Mouse (Mus musculus): ENCODE data around the gene Atf1. TPM values are rescaled to one million over a fixed set of nuclear protein-coding genes. Genes with fewer than 3 reads are reported as not detected.
"Not testable (repeated sequence)": the region's sequence is repeated elsewhere in the genome, so short reads cannot be mapped to it uniquely, and the experiment has no call there.

Atf1 gene
- polyA plus RNA-seq, 1 experiment = not detected

GRCm38 (mm10) chr15:100245951-100246350 lies 18.3 kb downstream of the Atf1 start:
- WGBS = 89% methylated on average over 7 of the region's 7 CpGs
- no peak for TF ChIP-seq CTCF (IDR thresholded peaks at IDR 0.05; ENCODE audit: insufficient read depth, low read depth, low read length)
- Histone ChIP-seq H3K4me3 (ENCODE audit: insufficient read depth, low read depth, low read length) (no peak overlapping the region), H3K4me1 (ENCODE audit: control insufficient read depth, insufficient read depth, low read length) (peaks cover 8% of the 10 kb centered on the region; the same call in 1 of the 2 replicates), H3K27ac (ENCODE audit: insufficient read depth, low read depth, low read length) (no peak overlapping the region)

DNA sequence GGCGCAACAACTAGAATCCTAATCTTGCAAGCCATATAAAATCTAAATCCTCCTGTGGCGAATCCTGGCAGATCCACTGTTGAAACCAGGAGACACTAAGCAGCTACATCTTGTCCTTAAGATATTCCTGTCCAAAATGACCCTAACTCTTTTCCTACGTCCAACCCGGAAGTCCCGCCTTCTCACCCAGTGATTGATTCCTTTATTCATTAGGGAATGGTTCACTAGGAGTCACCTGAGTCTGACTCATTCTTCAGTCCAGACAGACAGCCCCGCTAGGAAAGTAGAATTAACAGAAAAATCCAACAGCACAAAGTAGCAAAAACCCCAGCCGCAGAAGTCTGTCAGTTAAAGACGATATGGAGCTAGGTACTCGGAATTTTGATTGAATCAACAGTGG lies 19.7 kb downstream of the Atf1 start:
- H3K4me1 ChIP-seq (ENCODE audit: control insufficient read depth, insufficient read depth, low read length) = peaks cover 8% of the 10 kb centered on the region; the same call in 1 of the 2 replicates
- H3K4me3 ChIP-seq (ENCODE audit: insufficient read depth, low read depth, low read length) = no peak overlapping the region
- TF ChIP-seq CTCF (IDR thresholded peaks at IDR 0.05; ENCODE audit: insufficient read depth, low read depth, low read length) (no peak), POLR2A (IDR thresholded peaks at IDR 0.05; ENCODE audit: insufficient read depth, low read depth, low read length) (no peak)
- H3K27ac ChIP-seq (ENCODE audit: insufficient read depth, low read depth, low read length) = no peak overlapping the region
- 93% methylated on average over 9 of the region's 9 CpGs for WGBS

GRCm38 (mm10) chr15:100248665-100249433 lies 21.2 kb downstream of the Atf1 start:
- H3K27ac ChIP-seq (ENCODE audit: insufficient read depth, low read depth, low read length) = no peak overlapping the region
- 94% methylated on average over 6 of the region's 6 CpGs for WGBS
- peaks cover 8% of the 10 kb centered on the region; the same call in 1 of the 2 replicates for H3K4me1 ChIP-seq (ENCODE audit: control insufficient read depth, insufficient read depth, low read length)
- TF ChIP-seq POLR2A (IDR thresholded peaks at IDR 0.05; ENCODE audit: insufficient read depth, low read depth, low read length) = no peak
- TF ChIP-seq CTCF (IDR thresholded peaks at IDR 0.05; ENCODE audit: insufficient read depth, low read depth, low read length) = no peak
- H3K4me3 ChIP-seq (ENCODE audit: insufficient read depth, low read depth, low read length) = no peak overlapping the region

DNA sequence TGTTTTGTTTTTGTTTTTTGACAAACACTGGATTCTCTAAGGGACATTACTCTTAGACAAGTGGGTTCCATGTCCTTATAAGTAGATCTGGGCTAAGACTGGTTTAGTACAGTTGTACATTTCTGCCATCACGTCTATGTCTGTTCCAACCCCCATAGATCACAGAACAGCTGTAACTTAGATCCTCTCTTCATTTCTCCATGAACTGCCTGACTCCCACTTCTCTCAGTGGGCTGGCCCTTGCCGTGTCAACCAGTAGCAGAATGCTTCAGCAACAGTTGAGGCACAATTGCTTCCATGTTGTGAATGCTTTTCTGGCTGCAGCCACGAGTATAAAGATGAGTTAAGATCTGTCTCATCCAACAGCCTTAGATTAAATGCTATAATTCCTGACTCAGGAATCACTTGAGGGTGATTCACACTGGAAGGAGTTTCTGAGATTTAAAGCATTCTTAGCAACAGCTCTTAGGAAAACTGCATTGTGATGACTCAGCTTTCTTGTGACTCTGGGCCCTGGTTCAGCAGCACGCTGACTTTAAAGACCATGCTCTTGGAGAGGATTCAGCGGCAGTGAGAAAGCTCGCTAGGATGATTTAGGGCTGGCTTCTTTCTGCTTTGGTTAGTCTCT lies 23.6 kb downstream of the Atf1 start:
- TF ChIP-seq CTCF (IDR thresholded peaks at IDR 0.05; ENCODE audit: insufficient read depth, low read depth, low read length) (no peak), POLR2A (IDR thresholded peaks at IDR 0.05; ENCODE audit: insufficient read depth, low read depth, low read length) (no peak)
- Histone ChIP-seq H3K4me1 (ENCODE audit: control insufficient read depth, insufficient read depth, low read length) (peaks cover 8% of the 10 kb centered on the region; the same call in 1 of the 2 replicates), H3K27ac (ENCODE audit: insufficient read depth, low read depth, low read length) (peak overlapping the region; percentile 74), H3K4me3 (ENCODE audit: insufficient read depth, low read depth, low read length) (no peak overlapping the region)
- WGBS = 21% methylated on average over 6 of the region's 6 CpGs

DNA sequence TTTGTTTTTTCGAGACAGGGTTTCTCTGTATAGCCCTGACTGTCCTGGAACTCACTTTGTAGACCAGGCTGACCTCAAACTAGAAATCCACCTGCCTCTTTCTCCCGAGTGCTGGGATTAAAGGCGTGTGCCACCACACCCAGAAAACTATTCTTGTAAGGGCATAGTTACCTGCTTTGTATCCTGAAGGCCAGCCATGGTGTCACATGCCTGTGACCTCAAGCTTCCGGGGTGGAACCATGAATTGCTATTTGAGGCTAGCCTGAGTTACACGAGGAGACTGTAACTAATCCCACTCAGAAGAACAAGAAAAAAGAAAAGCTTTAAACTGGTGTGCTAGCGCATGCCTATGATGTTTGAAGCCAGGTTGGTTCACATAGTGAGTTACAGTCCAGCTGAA lies 28.8 kb downstream of the Atf1 start:
- WGBS = 83% methylated on average over 6 of the region's 6 CpGs
- TF ChIP-seq POLR2A (IDR thresholded peaks at IDR 0.05; ENCODE audit: insufficient read depth, low read depth, low read length) (no peak), CTCF (IDR thresholded peaks at IDR 0.05; ENCODE audit: insufficient read depth, low read depth, low read length) (no peak)
- H3K4me1 ChIP-seq (ENCODE audit: control insufficient read depth, insufficient read depth, low read length) = no peaks in the 10 kb centered on the region
- no peak overlapping the region for H3K27ac ChIP-seq (ENCODE audit: insufficient read depth, low read depth, low read length)
- no peak overlapping the region for H3K4me3 ChIP-seq (ENCODE audit: insufficient read depth, low read depth, low read length)

- TF ChIP-seq POLR2A (IDR thresholded peaks at IDR 0.05; ENCODE audit: insufficient read depth, low read depth, low read length) (no peak), CTCF (IDR thresholded peaks at IDR 0.05; ENCODE audit: insufficient read depth, low read depth, low read length) (no peak)
- no peak overlapping the region for H3K27ac ChIP-seq (ENCODE audit: insufficient read depth, low read depth, low read length)
- H3K4me3 ChIP-seq (ENCODE audit: insufficient read depth, low read depth, low read length) = no peak overlapping the region
- no peaks in the 10 kb centered on the region for H3K4me1 ChIP-seq (ENCODE audit: control insufficient read depth, insufficient read depth, low read length)
- WGBS = 85% methylated on average over 5 of the region's 5 CpGs
Measured at GRCm38 (mm10) chr15:100257305-100257704, 29.7 kb downstream of the Atf1 start.

GRCm38 (mm10) chr15:100258646-100259425 lies 31.2 kb downstream of the Atf1 start:
- Histone ChIP-seq H3K4me3 (ENCODE audit: insufficient read depth, low read depth, low read length) (no peak overlapping the region), H3K27ac (ENCODE audit: insufficient read depth, low read depth, low read length) (no peak overlapping the region), H3K4me1 (ENCODE audit: control insufficient read depth, insufficient read depth, low read length) (no peaks in the 10 kb centered on the region)
- TF ChIP-seq POLR2A (IDR thresholded peaks at IDR 0.05; ENCODE audit: insufficient read depth, low read depth, low read length) (no peak), CTCF (IDR thresholded peaks at IDR 0.05; ENCODE audit: insufficient read depth, low read depth, low read length) (no peak)
- 93% methylated on average over 7 of the region's 7 CpGs for WGBS

- not testable (repeated sequence) for H3K27ac ChIP-seq (ENCODE audit: insufficient read depth, low read depth, low read length); H3K4me3 ChIP-seq (ENCODE audit: insufficient read depth, low read depth, low read length); H3K4me1 ChIP-seq (ENCODE audit: control insufficient read depth, insufficient read depth, low read length)
- WGBS = 88% methylated on average over 7 of the region's 7 CpGs
Measured at GRCm38 (mm10) chr15:100260351-100260750, 32.7 kb downstream of the Atf1 start.

Measured in olfactory bulb, adult 2 months (tissue).